Mouse (Mus musculus) left cerebral cortex, adult 2 months (tissue): ENCODE results near the gene Krtap5-3. TPM values are rescaled to one million over a fixed set of nuclear protein-coding genes. Genes with fewer than 3 reads are reported as not detected.
"Not testable (repeated sequence)": the region's sequence is repeated elsewhere in the genome, so short reads cannot be mapped to it uniquely, and the experiment has no call there.

ENCODE experiments used
- DNase-seq, 2 experiments: peaks; one replicate each; pipeline ENCODE4 v3.0.0; 2021 to 2022; ENCODE audit warnings: low spot score in 2 of 2, mixed read lengths in 1 of 2; ENCODE audit errors: extremely low spot score in 1 of 2
- H3K27ac ChIP-seq: fragments of 200-600 bp; 2 replicates; pipeline ENCODE4 v1.8.1; 2022
- H3K4me3 ChIP-seq: fragments of 200-600 bp; 2 replicates; pipeline ENCODE4 v1.8.1; 2022
- CTCF ChIP-seq: fragments of 200-600 bp; IDR thresholded peaks from 2 replicates; pipeline ENCODE4 v1.8.1; 2022; ENCODE audit warnings: antibody characterized with exemption, mild to moderate bottlenecking, moderate library complexity
- intact Hi-C: fragments of 180-260 bp; cut with DNase I; formaldehyde crosslinking; loops from one replicate; pipeline ENCODE4 v1.15.1; 2025
- total RNA-seq, 2 experiments: library from RNA; stranded (reverse); gene quantifications; 2 replicates each; pipeline ENCODE4 v1.2.3; 2021

Gene Krtap5-3
- total RNA-seq, 2 experiments from 2014 or later, result not detected

DNA sequence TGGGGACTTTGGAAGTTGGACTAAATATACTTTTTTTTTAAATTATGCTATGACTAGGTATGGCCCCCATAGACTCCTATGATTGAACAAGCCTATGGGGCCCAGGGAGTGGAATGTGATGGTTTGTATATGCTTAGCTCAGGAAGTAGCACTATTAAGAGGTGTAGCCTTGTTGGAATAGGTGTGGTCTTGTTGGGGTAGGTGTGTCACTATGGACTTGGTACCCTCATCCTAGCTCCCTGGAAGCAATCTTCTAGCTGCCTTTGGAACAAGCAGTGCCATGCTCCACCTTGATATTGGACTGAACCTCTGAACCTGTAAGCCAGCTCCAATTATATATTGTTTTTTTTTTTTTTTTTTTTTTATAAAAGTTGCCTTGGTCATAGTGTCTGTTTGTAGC, 4.3 kb downstream of the Krtap5-3 start:
- no peak overlapping the region for H3K27ac ChIP-seq
- intact Hi-C loops, result no loop called here
- TF ChIP-seq CTCF, result no peak

DNA sequence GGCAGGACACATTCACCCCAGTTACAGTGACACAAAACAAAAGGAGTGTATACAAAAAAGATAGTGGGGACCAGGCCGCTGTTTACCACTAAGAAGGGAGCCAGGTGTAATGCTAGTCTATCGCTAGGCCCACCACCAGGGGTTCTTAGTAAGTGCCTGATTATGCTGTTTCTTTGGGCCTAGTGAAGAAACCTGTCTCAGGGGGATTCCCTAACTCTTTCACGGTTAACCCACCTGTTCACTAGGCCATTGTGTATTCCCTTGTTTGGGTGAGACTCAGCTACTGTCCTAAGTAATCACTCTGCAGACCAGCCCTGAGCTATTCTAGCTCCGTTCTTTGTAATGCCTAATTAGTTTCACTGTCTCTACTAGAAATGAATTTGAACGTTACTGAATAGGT, 5.7 kb downstream of the Krtap5-3 start:
- DNase-seq, intact Hi-C loops, H3K4me3 ChIP-seq, H3K27ac ChIP-seq: not testable (repeated sequence)

More for the DNA sequence above, 4.3 kb downstream of the Krtap5-3 start:
- H3K4me3 ChIP-seq, result no peak overlapping the region
- no peak for DNase-seq

DNA sequence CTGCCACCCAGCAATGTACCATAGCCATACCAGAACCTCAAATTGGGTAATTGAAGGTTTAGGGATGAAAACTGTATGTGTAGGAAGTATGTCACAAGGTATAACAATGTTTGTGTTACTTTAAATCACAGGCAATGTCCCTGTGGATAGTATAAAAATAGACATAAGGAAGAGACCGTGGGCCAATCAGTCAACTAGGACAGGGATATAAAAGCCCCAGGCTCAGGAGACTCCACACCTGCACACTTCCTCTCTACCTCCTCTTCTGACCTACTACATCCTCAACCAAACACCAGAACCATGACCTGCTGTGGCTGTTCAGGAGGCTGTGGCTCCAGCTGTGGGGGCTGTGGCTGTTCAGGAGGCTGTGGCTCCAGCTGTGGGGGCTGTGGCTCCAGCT, 10.4 kb downstream of the Krtap5-3 start, which contains the start of gene Gm7579:
Gene Gm7579 (plus strand): TSS at position 301 of the 400 bp plus-strand sequence.
- TF ChIP-seq CTCF, result no peak
- Histone ChIP-seq H3K27ac (no peak within 1 kb of the TSS), H3K4me3 (no peak within 1 kb of the TSS)
- intact Hi-C loops, result no loop called here
- no peak for DNase-seq

DNA sequence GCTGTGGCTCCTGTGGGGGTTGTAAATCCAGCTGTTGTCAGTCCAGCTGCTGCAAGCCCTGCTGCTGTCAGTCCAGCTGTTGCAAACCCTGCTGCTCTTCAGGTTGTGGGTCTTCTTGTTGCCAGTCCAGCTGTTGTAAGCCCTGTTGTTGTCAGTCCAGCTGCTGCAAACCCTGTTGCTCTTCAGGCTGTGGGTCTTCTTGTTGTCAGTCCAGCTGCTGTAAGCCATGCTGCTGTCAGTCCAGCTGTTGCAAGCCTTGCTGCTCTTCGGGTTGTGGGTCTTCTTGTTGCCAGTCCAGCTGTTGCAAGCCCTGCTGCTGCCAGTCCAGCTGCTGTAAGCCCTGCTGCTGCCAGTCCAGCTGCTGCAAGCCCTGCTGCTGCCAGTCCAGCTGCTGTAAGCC, 11.0 kb downstream of the Krtap5-3 start:
- intact Hi-C loops, result not testable (repeated sequence)

DNA sequence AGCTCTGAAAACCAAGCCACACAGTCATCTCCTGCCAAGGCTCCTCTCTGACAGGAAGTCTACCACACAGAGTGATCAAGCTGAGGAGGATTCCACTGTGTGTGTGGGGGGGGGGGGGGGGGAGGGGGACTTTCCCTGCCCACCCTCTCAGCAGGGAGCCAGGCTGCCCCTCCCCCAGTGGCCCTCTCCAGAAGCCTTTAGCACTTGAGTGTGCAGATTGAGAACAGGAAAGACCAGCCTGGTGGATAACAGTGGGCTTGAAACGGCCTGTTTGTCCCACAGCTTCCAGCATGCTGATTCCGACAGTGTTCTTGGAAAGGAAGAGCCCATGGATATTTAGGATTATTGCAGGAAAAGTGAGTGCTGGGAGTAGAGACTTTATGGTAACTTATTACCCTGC, 23.4 kb downstream of the Krtap5-3 start:
- Histone ChIP-seq H3K27ac (no peak overlapping the region), H3K4me3 (no peak overlapping the region)
- no peak for TF ChIP-seq CTCF
- intact Hi-C loops, result no loop called here
- no peak for DNase-seq

More for the DNA sequence above, 11.0 kb downstream of the Krtap5-3 start:
- not testable (repeated sequence) for H3K27ac ChIP-seq, H3K4me3 ChIP-seq, DNase-seq

DNA sequence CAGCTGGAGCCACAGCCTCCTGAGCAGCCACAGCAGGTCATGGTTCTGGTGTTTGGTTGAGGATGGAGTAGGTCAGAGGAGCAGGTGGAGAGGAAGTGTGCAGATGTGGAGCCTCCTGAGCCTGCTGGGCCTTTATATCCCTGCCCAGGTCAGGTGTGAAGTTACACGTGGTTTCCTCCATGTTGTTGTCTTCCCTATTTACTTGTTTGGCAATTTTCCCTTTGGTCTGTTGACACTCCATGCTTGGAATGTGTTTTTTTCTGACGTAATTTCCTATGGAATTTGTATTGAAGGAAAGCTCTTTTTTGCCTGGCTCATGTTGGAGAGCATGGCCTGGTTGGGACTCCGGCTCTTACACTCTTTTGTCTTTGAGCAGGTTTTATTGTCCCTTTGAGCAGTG, 28.7 kb downstream of the Krtap5-3 start, which contains the start of gene Krtap5-5:
Gene Krtap5-5 (minus strand): TSS at position 101 of the 400 bp plus-strand sequence.
- H3K4me3 ChIP-seq, DNase-seq, intact Hi-C loops, H3K27ac ChIP-seq: not testable (repeated sequence)

DNA sequence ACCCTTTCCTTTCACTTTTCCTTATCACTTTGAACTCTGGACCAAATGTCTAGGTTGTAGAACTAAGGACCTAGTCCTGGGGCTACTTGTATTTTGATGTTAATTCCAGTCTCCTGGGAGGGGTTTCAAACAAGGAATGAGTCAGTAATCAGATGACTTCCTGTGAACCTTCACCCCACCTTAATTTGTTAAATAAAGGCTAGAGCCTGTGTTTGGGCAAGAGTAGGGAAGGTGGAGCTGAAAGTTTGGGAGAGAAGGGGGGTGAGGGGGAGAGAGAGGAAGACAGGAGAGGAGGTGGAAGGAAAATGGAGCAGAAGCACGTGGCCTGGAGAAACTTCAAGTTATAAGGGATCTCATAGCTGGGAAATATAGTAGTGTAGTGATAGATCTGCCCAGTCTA, 30.4 kb downstream of the Krtap5-3 start:
- TF ChIP-seq CTCF, result no peak
- no peak for DNase-seq
- Histone ChIP-seq H3K27ac (no peak overlapping the region), H3K4me3 (no peak overlapping the region)
- intact Hi-C loops, result no loop called here

DNA sequence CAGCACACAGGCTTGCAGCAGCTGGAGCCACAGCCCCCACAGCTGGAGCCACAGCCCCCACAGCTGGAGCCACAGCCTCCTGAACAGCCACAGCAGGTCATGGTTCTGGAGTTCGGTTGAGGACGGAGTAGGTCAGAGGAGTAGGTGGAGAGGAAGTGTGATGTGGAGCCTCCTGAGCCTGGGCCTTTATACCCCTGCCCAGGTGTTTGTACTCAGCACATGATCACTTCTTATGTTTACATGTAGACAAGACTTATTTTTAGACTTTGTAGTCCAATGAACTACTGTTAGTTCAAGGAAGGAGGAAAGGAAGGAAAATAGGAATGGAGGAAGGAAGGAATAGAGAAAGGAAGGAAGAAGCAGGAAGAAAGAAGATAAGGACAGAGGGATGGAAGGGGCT, 39.8 kb downstream of the Krtap5-3 start, which contains the start of gene Gm40460:
Gene Gm40460 (minus strand): TSS at position 101 of the 400 bp plus-strand sequence.
- TF ChIP-seq CTCF, result no peak
- Histone ChIP-seq H3K27ac (no peak within 1 kb of the TSS), H3K4me3 (no peak within 1 kb of the TSS)
- DNase-seq, result no peak
- intact Hi-C loops, result no loop called here

DNA sequence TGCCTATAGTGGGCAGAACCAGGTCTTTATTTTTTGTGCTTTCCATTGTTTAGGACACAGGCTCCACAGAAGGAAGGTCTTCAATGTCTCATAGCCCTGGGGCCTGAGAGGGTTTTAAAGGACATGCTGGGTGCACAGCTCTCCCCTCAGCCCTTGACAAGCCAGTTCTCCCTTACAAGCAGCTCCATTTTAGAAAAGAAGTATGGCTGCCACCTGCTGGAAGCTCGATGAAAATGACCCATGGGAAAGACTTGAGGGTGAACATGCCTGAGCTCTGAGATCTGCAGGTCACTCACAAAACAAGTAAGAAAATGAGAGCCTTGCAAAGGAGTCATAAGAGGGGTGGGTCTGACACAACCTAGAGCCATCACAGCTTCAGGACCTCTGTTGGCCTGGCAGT, 48.7 kb downstream of the Krtap5-3 start:
- peak; percentile 21 to 33 for DNase-seq
- Histone ChIP-seq H3K4me3 (no peak overlapping the region), H3K27ac (no peak overlapping the region)
- peak; percentile 55 for TF ChIP-seq CTCF
- intact Hi-C loops, result loop anchor here (1.0 to 2.0 kb wide), 2 partner anchors 104 to 179 kb away; no protein-coding TSS in a partner anchor

Other genes with a start within 250 kb of the Krtap5-3 start
- gene Mob2, start 140.3 kb upstream of the Krtap5-3 start, total RNA-seq, result 10 to 100 TPM; 37.6 to 38.7 TPM
- gene Dusp8, start 105.5 kb upstream of the Krtap5-3 start, total RNA-seq, result 100 to 1,000 TPM; 153 to 173 TPM
- gene Gm45618, start 80.6 kb upstream of the Krtap5-3 start, total RNA-seq, result not detected
- not detected for gene Gm39115, start 65.3 kb upstream of the Krtap5-3 start, total RNA-seq
- gene Gm45337, start 56.8 kb upstream of the Krtap5-3 start, total RNA-seq, result not detected
- not detected for gene Gm29735, start 44.3 kb upstream of the Krtap5-3 start, total RNA-seq
- gene Gm4553, start 35.6 kb upstream of the Krtap5-3 start, total RNA-seq, result not detected
- not detected for gene Krtap5-2, start 25.4 kb upstream of the Krtap5-3 start, total RNA-seq
- not detected for gene Gm10153, start 11.0 kb upstream of the Krtap5-3 start, total RNA-seq
- gene Gm7579, start 10.5 kb downstream of the Krtap5-3 start, total RNA-seq, result not detected
- gene Krtap5-5, start 28.6 kb downstream of the Krtap5-3 start, total RNA-seq, result not detected
- gene Gm40460, start 39.7 kb downstream of the Krtap5-3 start, total RNA-seq, result not detected
- gene Gm2431, start 57.0 kb downstream of the Krtap5-3 start, total RNA-seq, result not detected
- gene Gm4559, start 73.0 kb downstream of the Krtap5-3 start, total RNA-seq, result not detected
- gene Krtap5-1, start 95.8 kb downstream of the Krtap5-3 start, total RNA-seq, result not detected
- gene Krtap5-4, start 102.2 kb downstream of the Krtap5-3 start, total RNA-seq, result not detected
- 10 to 100 TPM; 31.4 to 36.1 TPM for gene Ifitm10, start 172.4 kb downstream of the Krtap5-3 start, total RNA-seq
- gene Gm49369, start 181.3 kb downstream of the Krtap5-3 start, total RNA-seq, result 1 to 10 TPM; 4.3 to 4.5 TPM
- 100 to 1,000 TPM; 304 TPM for gene Ctsd, start 186.7 kb downstream of the Krtap5-3 start, total RNA-seq
- gene Syt8, start 233.5 kb downstream of the Krtap5-3 start, total RNA-seq, result not detected
- gene Tnni2, start 240.4 kb downstream of the Krtap5-3 start, total RNA-seq, result under 1 TPM in 1 of 2 experiments, not detected in 1; 0.50 TPM